ENCODE assay signal across 12 mouse cellular contexts in the genomic region with DNA sequence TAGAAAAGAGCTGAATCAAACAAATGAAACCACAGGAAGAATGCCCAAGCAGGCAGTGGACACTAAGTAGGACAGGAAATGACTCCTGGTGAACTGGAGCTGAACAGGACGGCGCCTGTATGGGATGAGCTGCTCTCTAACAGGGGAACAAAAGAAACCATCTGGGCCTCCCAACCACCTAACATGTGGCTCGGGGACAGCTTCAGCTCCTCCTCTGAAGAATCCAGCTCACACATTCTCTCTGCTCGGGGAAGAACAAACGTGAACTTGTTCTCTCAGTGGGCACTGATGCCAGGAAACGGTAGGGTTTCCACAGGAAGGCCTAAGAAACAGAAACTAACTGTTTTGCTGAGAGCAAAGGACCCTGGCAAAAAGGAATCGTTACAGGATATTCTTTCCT. TPM values are rescaled to one million over a fixed set of nuclear protein-coding genes. Genes with fewer than 3 reads are reported as not detected.
A peak's percentile ranks its signal among the peaks of the same experiment; 100 is the strongest.
DNase-seq lines count a peak whose midpoint lies in the region; ATAC-seq and TF ChIP-seq lines count a peak whose summit lies in the region.
"Had no signal": no experiment of that assay in that cellular context is flagged by ENCODE, and none has a peak within 500 bp of the region (broad histone marks: within the 10 kb centered on the region; RNA-seq: fewer than 3 reads in every experiment).

No protein-coding gene starts in this region.

- H3K4me2 ChIP-seq in kidney, postnatal 0 days (ENCODE audit: low read length) = no peak overlapping the region

- H3K4me3 ChIP-seq in kidney, postnatal 0 days (replicated peaks; ENCODE audit: low read depth, low read length) = no peak overlapping the region
- H3K4me3 ChIP-seq in olfactory bulb, adult 2 months (ENCODE audit: insufficient read depth, low read depth, low read length) = no peak overlapping the region
- H3K4me3 ChIP-seq: erythroblast, embryonic 14.5 days had no signal

- 0 out of 2 replicates have a peak overlapping the region, but pooled peaks have one; percentile 50 for H3K27ac ChIP-seq in kidney, postnatal 0 days
- peak overlapping the region; percentile 60; the same call in 1 of the 2 replicates for H3K27ac ChIP-seq in olfactory bulb, adult 2 months (ENCODE audit: insufficient read depth, low read depth, low read length)

- peaks cover 8% of the 10 kb centered on the region; the same call in 1 of the 2 replicates for H3K4me1 ChIP-seq in kidney, postnatal 0 days (replicated peaks; ENCODE audit: insufficient read depth, low read length)
- H3K4me1 ChIP-seq in olfactory bulb, adult 2 months (ENCODE audit: control insufficient read depth, insufficient read depth, low read length) = peaks cover 24% of the 10 kb centered on the region

- DNase-seq in cerebellum, adult 9-11 months = peak; percentile 52
- no peak for DNase-seq in cerebellum, adult 11 months
- DNase-seq in kidney, postnatal 0 days (ENCODE audit: low spot score) = peak; percentile 35
- no peak for DNase-seq in kidney, postnatal 25 days
- peak; percentile 12 for DNase-seq in right cerebral cortex, postnatal 14 days
- DNase-seq in right cerebral cortex, adult 2 months (ENCODE audit: low spot score in 2 of 2) = no peak
- DNase-seq in spleen, postnatal 10 days (ENCODE audit: low spot score in 2 of 2) = no peak

- H3K36me3 ChIP-seq in kidney, postnatal 0 days (ENCODE audit: insufficient read depth, low read length) = 0 out of 2 replicates have a peak, but pooled peaks cover 4% of the 10 kb centered on the region

- TF ChIP-seq CTCF in kidney, postnatal 0 days (IDR thresholded peaks at IDR 0.05; ENCODE audit: low read depth) = no peak
- no peak for TF ChIP-seq CTCF in olfactory bulb, adult 2 months (IDR thresholded peaks at IDR 0.05; ENCODE audit: insufficient read depth, low read depth, low read length)

- TF ChIP-seq POLR2A in olfactory bulb, adult 2 months (IDR thresholded peaks at IDR 0.05; ENCODE audit: insufficient read depth, low read depth, low read length) = no peak

- no peaks in the 10 kb centered on the region for H3K9me3 ChIP-seq in kidney, postnatal 0 days (replicated peaks; ENCODE audit: low read length)

- 43% methylated on average over 7 of the region's 7 CpGs for WGBS in kidney, postnatal 0 days
- 20% methylated on average over 7 of the region's 7 CpGs for WGBS in olfactory bulb, adult 2 months

- no peak overlapping the region for H3K9ac ChIP-seq in kidney, postnatal 0 days (ENCODE audit: low read depth, low read length)

- ATAC-seq in kidney, postnatal 0 days (replicated peaks; ENCODE audit: low FRiP score, low read depth) = no peak

- no peaks in the 10 kb centered on the region for H3K27me3 ChIP-seq in kidney, postnatal 0 days (ENCODE audit: insufficient read depth, low read length)

RNA-seq across cellular contexts. Expression of a gene that starts 5.9 kb away (rescaled TPM):
- polyA plus RNA-seq in kidney, postnatal 0 days (2015; fragmentation: Nextera tagmentation; extraction: Ambion mirVana) = 15.0 and 17.6 TPM in 2 replicates
- polyA plus RNA-seq in olfactory bulb, adult 2 months (2012; ENCODE audit: insufficient read depth, insufficient read length, low replicate concordance, missing spikeins) = not detected in 2 replicates

RNA-seq across cellular contexts. Expression of a gene that starts 13.0 kb away (rescaled TPM):
- 68.3 and 73.9 TPM in 2 replicates for polyA plus RNA-seq in kidney, postnatal 0 days (2015; fragmentation: Nextera tagmentation; extraction: Ambion mirVana)
- polyA plus RNA-seq in olfactory bulb, adult 2 months (2012; ENCODE audit: insufficient read depth, insufficient read length, low replicate concordance, missing spikeins) = not detected in 2 replicates

RNA-seq across cellular contexts. Expression of a gene that starts 13.1 kb away (rescaled TPM):
- 11.8 TPM in 2 replicates for polyA plus RNA-seq in kidney, postnatal 0 days (2015; fragmentation: Nextera tagmentation; extraction: Ambion mirVana)
- not detected in 2 replicates for polyA plus RNA-seq in olfactory bulb, adult 2 months (2012; ENCODE audit: insufficient read depth, insufficient read length, low replicate concordance, missing spikeins)

RNA-seq across cellular contexts. Expression of a gene that starts 25.5 kb away (rescaled TPM):
- not detected in 2 replicates for polyA plus RNA-seq in kidney, postnatal 0 days (2015; fragmentation: Nextera tagmentation; extraction: Ambion mirVana)
- not detected in 2 replicates for polyA plus RNA-seq in olfactory bulb, adult 2 months (2012; ENCODE audit: insufficient read depth, insufficient read length, low replicate concordance, missing spikeins)

RNA-seq across cellular contexts. Expression of a gene that starts 25.6 kb away (rescaled TPM):
- not detected in 2 replicates for polyA plus RNA-seq in kidney, postnatal 0 days (2015; fragmentation: Nextera tagmentation; extraction: Ambion mirVana)
- not detected in 2 replicates for polyA plus RNA-seq in olfactory bulb, adult 2 months (2012; ENCODE audit: insufficient read depth, insufficient read length, low replicate concordance, missing spikeins)
- polyA plus RNA-seq: C2C12; erythroblast, embryonic 14.5 days; neural tube, embryonic 11.5 days; testis, adult 2 months had no signal

Comparison
In these comparisons a context has a peak if more than half of its experiments do, and no peak if none do; other contexts are left out.
1. DNase-seq: peak in cerebellum, adult 9-11 months (single experiment), kidney, postnatal 0 days (single experiment) and right cerebral cortex, postnatal 14 days (single experiment); none in cerebellum, adult 11 months (single experiment), kidney, postnatal 25 days (0 of 2), right cerebral cortex, adult 2 months (0 of 2) and spleen, postnatal 10 days (0 of 2).
2. RNA of a gene that starts 13.0 kb away (polyA plus RNA-seq): 68.3 to 73.9 TPM in kidney, postnatal 0 days; not detected in olfactory bulb, adult 2 months; every median in the first group is over 10 times any median in the second.